Mouse (Mus musculus) megakaryocyte, adult 5-6 weeks (primary cell): Measurements from ENCODE around the gene Dse. TPM values are rescaled to one million over a fixed set of nuclear protein-coding genes. Genes with fewer than 3 reads are reported as not detected.

Experiments used
- ATAC-seq: 2 replicates; pipeline ENCODE4 v1.8.0; 2016; ENCODE audit warnings: mild to moderate bottlenecking, inconsistent platforms; ENCODE audit not compliant: poor library complexity, severe bottlenecking
- total RNA-seq, 2 experiments: library from RNA; stranded (forward) in 1 of 2; stranded (reverse) in 1 of 2; fragments of 153-499, 151-499 nt in 1 of 2; fragments of 221-1000, 200-1000 nt in 1 of 2; gene quantifications; 2 replicates each; pipeline versions ENCODE4 v1.2.3 to v1.2.4; 2015 to 2017

Gene Dse
- total RNA-seq, 2 experiments from 2014 or later = 26.5 to 28.5 TPM

DNA sequence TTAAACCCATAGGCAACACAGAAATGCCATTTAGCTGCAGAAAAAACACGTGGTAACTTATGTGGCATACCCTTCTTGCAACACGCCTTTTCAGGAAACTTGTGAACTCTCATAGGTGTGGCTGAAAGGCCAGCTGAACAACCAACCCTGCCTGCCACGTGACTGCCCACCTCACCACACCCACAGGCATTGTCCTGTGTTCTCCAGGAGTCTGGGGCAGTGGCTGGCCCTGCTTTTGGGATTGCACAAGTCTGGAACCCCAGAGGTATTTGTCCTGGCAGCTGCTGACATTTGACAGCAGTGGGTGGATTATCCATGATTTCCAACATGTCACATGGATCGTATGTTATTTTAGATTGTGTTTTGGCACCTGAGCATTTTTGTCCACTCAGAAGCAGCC lies 67.7 kb downstream of the Dse start:
- 0 out of 2 replicates have a peak, but pooled peaks have one; percentile 15 for ATAC-seq

DNA sequence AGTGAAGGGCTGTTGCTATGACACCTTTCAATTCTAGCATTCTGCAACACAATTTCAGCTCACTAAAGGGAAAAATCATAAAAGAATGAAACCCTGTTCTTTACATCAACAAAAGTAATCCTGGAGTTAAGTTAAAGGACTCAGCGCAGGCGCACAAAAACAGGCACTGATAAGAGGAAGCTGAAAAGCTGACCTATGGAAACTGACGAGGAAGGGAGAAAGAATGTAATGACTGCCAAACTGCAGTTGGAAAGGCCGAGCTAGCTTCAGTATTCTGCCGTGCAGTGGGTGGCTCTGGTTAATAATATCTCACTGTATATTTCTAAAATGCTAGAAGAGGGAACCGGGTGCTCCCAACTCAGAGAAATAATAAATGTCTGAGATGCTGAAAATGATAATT lies 69.5 kb downstream of the Dse start:
- peak; percentile 56; the same call in 1 of the 2 replicates for ATAC-seq

DNA sequence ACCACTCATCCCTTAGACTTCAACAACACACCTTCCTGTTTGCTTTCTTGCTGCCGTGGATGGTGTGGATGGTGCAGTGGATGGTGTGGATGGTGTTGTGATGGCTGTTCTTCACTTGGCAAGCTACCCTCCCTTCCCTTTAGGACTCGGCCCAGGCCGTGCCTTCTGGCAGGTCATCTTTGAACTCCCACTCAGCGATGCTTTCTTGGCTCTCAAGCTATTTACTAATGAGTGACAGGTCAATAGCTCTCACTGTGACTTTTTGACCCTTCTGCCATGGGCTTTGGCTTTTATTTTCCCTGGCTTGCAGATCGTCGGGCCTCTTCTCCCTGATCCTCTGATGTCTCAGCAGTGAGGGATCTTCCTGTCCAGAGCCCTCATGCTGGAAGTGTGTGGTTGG lies 71.1 kb downstream of the Dse start:
- no peak for ATAC-seq

DNA sequence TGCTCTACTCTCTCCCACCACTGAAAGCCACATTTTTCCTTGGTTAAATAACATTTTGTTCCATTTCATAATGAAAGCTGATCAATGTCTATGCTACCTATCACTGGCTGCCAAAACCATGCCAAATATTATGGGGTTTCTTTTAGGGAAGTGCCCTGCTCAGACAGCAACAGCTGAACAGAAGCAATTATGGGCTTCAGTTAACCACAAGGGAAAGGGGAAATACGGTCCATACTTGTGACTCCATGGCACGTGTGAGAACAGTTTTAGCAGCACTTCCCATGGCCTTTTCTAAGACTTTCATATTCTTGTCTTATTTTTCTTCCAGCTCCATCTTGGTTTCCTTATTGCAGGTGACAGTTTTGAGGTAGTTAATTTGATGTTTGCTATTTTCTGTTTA lies 76.2 kb downstream of the Dse start:
- ATAC-seq = peak; percentile 79

DNA sequence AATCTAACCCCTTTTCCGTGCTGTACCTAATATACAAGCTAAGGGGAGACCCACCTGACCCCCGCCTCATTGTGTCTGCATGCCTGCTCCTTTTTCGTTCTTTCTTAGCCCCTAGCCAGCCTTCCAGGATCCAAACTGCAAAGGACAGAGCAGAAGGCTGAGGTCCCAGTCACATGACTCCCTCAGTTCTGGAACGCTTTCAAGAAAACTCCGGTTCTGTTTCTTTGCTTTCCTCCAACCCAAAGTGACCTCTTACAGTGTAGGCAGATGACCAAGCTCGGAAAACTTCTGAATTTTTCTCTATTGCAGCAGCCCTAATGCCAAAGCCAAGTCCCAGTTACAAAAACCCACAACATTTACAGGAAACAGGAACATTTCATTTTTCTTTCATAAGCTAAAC lies 79.1 kb downstream of the Dse start:
- 0 out of 2 replicates have a peak, but pooled peaks have one; percentile 7 for ATAC-seq

DNA sequence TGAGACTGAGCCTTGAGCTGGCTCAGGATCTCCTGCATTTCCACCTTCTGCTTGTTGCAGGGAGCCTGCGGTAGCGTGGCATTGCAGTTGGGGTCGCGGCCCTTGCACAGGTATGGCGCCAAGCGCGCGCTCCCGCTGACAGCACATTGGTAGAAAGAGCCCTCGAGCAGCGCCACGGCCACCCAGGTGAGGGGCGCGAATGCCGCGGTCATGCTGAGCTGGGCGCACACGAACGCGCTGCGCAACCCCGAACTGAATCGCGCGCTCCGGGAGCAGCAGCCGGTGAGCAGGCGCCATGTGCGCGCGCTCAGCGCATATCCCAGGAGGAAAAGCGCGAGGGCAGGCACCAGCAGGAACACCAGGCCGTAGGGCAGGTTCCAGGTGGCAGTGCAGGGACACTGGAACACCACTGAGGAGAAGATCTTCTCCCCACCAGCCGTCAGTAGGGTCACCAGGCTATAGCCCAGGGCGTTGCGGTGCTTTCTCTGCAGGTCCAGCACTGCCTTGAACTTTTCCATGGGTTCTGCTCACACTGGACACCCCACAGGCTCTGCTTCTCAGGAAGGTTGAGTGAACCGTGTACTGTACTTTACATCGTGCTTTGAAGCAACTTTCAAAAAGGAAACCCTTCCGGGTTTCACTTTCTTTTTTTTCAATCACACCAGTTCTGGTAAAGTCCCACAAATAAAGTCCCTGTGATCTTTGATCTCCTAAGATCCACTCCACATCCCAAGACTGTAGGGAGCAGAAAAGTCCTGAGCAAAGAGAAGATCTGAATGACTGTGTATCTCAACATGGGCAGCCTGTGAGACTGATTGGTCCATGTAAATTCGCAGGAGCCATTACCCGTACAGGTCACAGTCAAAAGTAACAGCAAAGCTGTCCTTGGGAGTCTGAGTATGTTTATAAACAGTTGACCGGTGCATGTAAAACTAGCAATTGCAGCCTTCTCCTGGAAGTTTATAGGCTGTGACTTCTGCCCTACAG lies 79.8 kb downstream of the Dse start, which contains the start of gene Calhm6:
TSS of gene Calhm6 (minus strand) at position 593 of the 987 bp plus-strand sequence.
- peak; percentile 53 for ATAC-seq

DNA sequence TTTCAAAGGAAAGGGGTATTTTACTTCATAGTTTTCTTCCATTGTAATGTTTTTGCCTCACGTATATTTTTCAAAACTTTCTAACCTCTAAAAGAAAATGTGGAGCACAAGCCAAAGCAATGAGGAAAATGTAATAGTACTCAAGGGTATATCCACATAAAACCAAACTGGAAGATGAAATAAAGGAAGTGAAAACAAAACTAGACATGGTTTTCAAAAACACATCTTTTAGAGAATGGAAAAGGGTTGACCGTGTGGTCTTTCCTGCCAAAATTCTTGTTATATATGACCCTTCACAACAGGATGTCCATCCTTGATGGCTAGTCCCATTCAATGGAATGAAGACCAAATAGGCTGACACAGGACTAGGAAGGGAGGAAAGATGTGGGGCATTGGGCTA lies 89.1 kb downstream of the Dse start:
- ATAC-seq = peak; percentile 54

DNA sequence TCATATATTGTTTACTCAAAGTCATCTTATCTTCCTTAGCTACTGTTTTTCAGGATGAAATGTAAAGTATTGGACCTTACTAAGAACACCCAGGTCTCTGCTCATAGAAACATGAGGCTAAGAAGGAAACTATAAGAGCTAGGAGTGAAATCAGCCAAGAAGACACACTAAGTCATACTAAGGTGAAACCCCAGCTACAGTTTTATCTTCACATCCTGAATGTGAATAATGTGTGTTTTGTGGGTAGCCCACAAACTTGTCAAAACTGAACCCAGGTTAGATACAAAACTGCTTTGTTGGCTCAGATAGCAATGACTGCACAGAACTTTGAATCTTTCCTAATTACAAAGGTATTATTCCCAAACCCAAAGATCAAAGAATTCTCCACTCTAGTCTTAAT lies 89.7 kb downstream of the Dse start:
- ATAC-seq = peak; percentile 24; the same call in 1 of the 2 replicates

DNA sequence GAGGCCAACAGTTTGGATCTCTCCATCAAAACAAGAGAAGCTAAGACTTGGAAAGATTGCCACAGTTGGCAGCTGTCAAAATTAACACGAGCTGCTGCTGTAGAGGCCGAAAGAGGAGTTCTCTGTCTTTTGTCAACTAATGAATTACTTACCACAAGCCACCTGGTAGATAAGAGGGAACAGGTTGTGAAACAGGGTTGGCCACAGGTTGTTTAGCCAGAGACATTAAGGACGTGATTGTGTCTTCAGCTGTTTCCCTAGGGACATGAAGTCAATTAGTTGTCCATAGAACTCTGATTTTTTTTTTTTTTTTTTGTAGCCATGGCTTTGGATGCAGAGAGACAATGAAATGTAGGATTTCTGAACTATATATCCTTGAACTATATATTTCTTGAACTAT lies 90.4 kb downstream of the Dse start:
- no peak for ATAC-seq

DNA sequence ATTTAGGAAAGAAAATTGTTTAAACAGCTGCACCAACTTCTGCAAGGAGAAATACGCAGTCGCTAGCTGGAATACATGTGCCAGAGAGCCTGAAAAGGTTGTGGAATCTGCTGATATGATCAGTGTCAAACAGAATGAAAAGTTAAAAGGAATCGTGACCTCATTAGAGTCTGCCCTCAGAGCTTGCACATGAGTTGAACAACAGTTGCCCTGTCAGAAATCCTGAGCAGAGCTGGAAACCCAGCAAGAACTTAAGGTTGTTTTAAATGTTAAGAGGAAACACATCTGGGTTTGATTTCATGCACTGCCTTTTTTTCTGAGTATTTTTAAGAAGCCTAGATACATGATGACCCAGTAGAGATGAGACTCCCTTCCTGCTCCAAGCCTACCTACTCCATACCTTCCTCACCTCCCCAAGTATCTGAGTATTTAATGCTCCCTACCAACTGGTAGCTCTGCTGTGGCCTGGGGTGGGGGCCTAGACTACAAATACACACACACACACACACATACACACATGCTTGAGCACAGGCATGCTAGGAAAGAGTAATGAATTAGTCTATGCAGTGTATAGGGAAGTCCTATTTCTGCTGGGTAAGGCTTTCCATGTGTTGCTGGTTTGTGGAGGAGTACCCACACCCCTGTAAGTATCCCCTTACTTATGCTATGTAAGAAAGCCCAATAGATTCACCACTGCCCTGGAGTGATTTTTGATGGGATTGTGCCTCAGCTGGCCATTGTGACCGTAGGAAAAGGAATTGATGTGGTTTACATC lies 95.4 kb downstream of the Dse start:
- ATAC-seq = no peak

DNA sequence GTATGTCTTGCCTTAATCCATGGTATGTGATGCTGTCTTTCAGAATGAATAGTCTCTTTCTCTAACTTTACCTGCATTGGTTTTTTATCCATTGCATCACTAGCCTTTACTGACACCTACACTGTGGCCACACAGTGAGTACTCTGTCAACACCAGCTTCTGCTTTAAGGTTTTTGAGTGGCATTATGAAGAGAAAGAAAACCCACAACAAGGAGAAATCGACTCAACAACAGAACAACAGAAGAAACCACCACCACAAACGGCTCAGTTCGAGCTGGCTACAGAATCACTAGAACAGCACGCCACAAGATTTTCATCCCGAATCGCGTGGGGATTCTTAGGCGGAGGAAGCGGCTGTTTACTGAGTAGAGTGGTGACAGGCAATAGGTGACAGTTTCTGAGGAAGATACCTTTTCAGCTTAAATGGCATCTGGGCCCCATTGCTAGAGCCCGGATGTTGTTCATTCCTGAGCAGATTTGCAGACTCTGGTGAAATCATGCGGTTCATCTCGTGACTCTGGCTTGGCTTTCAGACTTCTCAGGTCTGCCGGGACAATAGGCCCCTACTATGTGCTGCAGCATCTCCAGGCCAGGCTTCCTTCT lies 96.6 kb downstream of the Dse start:
- ATAC-seq = peak; percentile 63

Other genes with a start within 250 kb of the Dse start
- 150 and 163 TPM in 2 replicates for gene Rwdd1, start 188.1 kb downstream of the Dse start, total RNA-seq (2015)
- gene Rwdd1, start 188.1 kb downstream of the Dse start, total RNA-seq (2017) = 174 and 188 TPM in 2 replicates
- gene Trappc3l, start 170.1 kb downstream of the Dse start, total RNA-seq (2015) = not detected in 2 replicates
- gene Trappc3l, start 170.1 kb downstream of the Dse start, total RNA-seq (2017) = not detected in 2 replicates
- not detected in 2 replicates for gene Calhm4, start 163.4 kb downstream of the Dse start, total RNA-seq (2015)
- not detected in 2 replicates for gene Calhm4, start 163.4 kb downstream of the Dse start, total RNA-seq (2017)
- gene Calhm5, start 111.2 kb downstream of the Dse start, total RNA-seq (2015) = not detected in 2 replicates
- not detected in 2 replicates for gene Calhm5, start 111.2 kb downstream of the Dse start, total RNA-seq (2017)
- gene Calhm6, start 79.7 kb downstream of the Dse start, total RNA-seq (2015) = 3.9 and 9.1 TPM in 2 replicates
- 3.0 and 4.7 TPM in 2 replicates for gene Calhm6, start 79.7 kb downstream of the Dse start, total RNA-seq (2017)
- gene Tspyl1, start 74.5 kb upstream of the Dse start, total RNA-seq (2015) = 46.6 and 50.1 TPM in 2 replicates
- 52.3 and 60.5 TPM in 2 replicates for gene Tspyl1, start 74.5 kb upstream of the Dse start, total RNA-seq (2017)
- gene Tspyl4, start 89.7 kb upstream of the Dse start, total RNA-seq (2015) = 1.6 and 2.6 TPM in 2 replicates
- 1.4 and 2.6 TPM in 2 replicates for gene Tspyl4, start 89.7 kb upstream of the Dse start, total RNA-seq (2017)
- not detected in 2 replicates for gene Col10a1, start 182.3 kb upstream of the Dse start, total RNA-seq (2015)
- gene Col10a1, start 182.3 kb upstream of the Dse start, total RNA-seq (2017) = not detected in 2 replicates
- 27.8 and 33.6 TPM in 2 replicates for gene Nt5dc1, start 210.8 kb upstream of the Dse start, total RNA-seq (2015)
- 27.0 and 31.8 TPM in 2 replicates for gene Nt5dc1, start 210.8 kb upstream of the Dse start, total RNA-seq (2017)